Mouse (Mus musculus) liver, embryonic 14.5 days (tissue): ENCODE data around the gene Nhs.

Experiments
- CTCF ChIP-seq: IDR thresholded peaks from 2 replicates; pipeline ENCODE4 v1.5.1; 2016; ENCODE audit warnings: antibody characterized with exemption, low read depth, control low read depth
- EP300 ChIP-seq: IDR thresholded peaks from 2 replicates; pipeline ENCODE4 v1.6.1; 2016; ENCODE audit warnings: antibody characterized with exemption, low read depth

GRCm38 (mm10) chrX:162102802-162103434 is 56.6 kb downstream of the Nhs start:
- TF ChIP-seq CTCF = no peak
- TF ChIP-seq EP300 = no peak
